ENCODE assay signal across 16 mouse cellular contexts in genomic region chr9:31195573-31195972, GRCm38 (mm10).
"Had no signal": no experiment of that assay in that cellular context is flagged by ENCODE, and none has a peak within 500 bp of the region (broad histone marks: within the 10 kb centered on the region; RNA-seq: fewer than 3 reads in every experiment).

No protein-coding gene starts in this region.

- H3K4me1 ChIP-seq: neural tube, embryonic 12.5 days; stomach, embryonic 15.5 days had no signal

- DNase-seq: right cerebral cortex, adult 18-20 months; right cerebral cortex, postnatal 14 days; right cerebral cortex, postnatal 25 days; right cerebral cortex, postnatal 4 days; spleen, adult 18-20 months; thymus, adult 18-20 months; thymus, adult 2 months; thymus, postnatal 14 days; thymus, postnatal 25 days; thymus, postnatal 36 days; thymus, postnatal 4 days had no signal

- H3K27ac ChIP-seq: neural tube, embryonic 12.5 days; neural tube, embryonic 13.5 days; neural tube, embryonic 15.5 days; stomach, embryonic 15.5 days; stomach, postnatal 0 days had no signal

- H3K9me3 ChIP-seq: neural tube, embryonic 15.5 days; stomach, embryonic 15.5 days had no signal

- H3K9ac ChIP-seq: neural tube, embryonic 12.5 days; neural tube, embryonic 13.5 days; neural tube, embryonic 15.5 days; stomach, embryonic 15.5 days had no signal

- H3K4me3 ChIP-seq: neural tube, embryonic 12.5 days; neural tube, embryonic 13.5 days; neural tube, embryonic 15.5 days; stomach, embryonic 15.5 days had no signal

- H3K4me2 ChIP-seq: neural tube, embryonic 12.5 days; neural tube, embryonic 13.5 days; neural tube, embryonic 15.5 days; stomach, embryonic 15.5 days had no signal

- H3K27me3 ChIP-seq: neural tube, embryonic 12.5 days; neural tube, embryonic 13.5 days; neural tube, embryonic 15.5 days; stomach, embryonic 15.5 days had no signal
